Mouse (Mus musculus): Measurements from ENCODE around the gene Cdx2.

DNA sequence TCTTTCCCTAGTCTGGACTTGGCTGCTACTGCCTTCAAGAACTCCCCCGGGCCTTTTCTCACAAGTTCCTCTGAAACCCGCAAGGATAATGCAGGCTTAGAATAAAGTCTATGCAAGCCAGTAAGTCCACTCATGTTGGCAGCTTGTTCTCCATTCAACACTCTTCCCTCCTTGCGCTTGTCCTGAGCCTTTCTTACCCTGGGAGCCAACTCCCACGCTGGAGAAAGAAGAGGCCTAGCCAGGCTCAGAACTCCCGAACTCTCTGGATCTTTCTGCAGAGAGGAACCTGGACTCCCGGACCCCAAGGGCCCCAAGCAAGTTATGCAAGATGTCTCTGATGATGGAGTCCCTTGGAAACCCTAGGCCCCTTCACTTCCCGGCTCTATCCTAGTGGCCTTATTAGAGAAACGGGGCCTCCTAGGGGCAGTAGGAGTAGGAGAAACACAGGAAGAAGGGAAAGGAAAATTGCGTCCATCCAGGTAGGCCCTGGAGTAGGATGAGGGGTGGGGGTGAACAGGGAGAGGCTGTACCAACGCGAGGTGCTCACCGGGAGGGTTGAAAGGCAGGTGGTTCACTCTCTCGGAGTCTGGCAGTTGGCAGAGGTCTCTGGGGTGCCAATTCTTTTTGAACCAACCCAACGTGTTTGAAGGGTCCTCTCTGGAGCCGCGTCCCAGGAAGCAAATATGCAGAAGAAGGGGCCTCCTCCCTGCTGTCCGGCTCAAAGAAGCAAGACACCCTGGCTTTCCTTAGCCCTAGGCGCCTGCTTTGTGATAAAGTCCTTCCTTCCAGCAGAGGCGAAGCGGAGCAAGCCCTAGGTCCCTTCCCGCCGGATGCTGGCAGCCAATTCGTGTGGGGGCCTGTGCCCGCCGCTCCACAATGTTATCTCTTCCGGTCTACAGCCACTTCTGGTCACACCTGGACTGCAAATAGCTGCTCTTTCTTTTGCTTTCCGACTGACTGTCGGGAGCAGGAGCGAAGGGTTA, 36.1 kb downstream of the Cdx2 start:
- no peak for TF ChIP-seq CTCF (IDR thresholded peaks at IDR 0.05)
- no peak for TF ChIP-seq POLR2A (IDR thresholded peaks at IDR 0.05; ENCODE audit: insufficient read depth, low read depth, low read length)
- no peak for TF ChIP-seq EP300 (IDR thresholded peaks at IDR 0.05; ENCODE audit: insufficient read depth, low read depth, low read length)

Measured in heart, adult 2 months (tissue).